Mouse (Mus musculus) CH12.LX (cell line): ENCODE measurements around the gene Acadsb. TPM values are rescaled to one million over a fixed set of nuclear protein-coding genes. Genes with fewer than 3 reads are reported as not detected.

ENCODE experiments used
- DNase-seq: peaks from one replicate; pipeline ENCODE4 v3.0.0-alpha.2; 2013; ENCODE audit errors: extremely low read depth
- H3K27ac ChIP-seq: 2 replicates; pipeline ENCODE4 v1.5.1; 2012; ENCODE audit warnings: low read depth, mild to moderate bottlenecking, control low read depth, moderate library complexity; ENCODE audit not compliant: insufficient read depth
- H3K27me3 ChIP-seq: replicated peaks from 2 replicates; pipeline ENCODE3; 2012; ENCODE audit warnings: inconsistent platforms
- H3K36me3 ChIP-seq, 2 experiments: replicated peaks in 1 of 2; 2 replicates each; pipeline versions ENCODE3 to v1.6.1; 2012; ENCODE audit warnings: inconsistent platforms in 1 of 2, low read length in 1 of 2, mild to moderate bottlenecking in 1 of 2, mixed read lengths in 1 of 2, moderate library complexity in 1 of 2; ENCODE audit not compliant: control insufficient read depth in 1 of 2, insufficient read depth in 1 of 2
- H3K4me1 ChIP-seq, 2 experiments: 2 replicates each; pipeline ENCODE4 v1.6.1; 2012; ENCODE audit warnings: inconsistent platforms in 1 of 2, moderate library complexity in 1 of 2; ENCODE audit not compliant: insufficient read depth in 2 of 2, control insufficient read depth in 1 of 2
- H3K4me2 ChIP-seq: 2 replicates; pipeline ENCODE4 v1.6.1; 2012; ENCODE audit warnings: low read depth, mild to moderate bottlenecking, control low read depth; ENCODE audit not compliant: poor library complexity, insufficient read depth, severe bottlenecking
- H3K4me3 ChIP-seq, 3 experiments: fragments of 150-350 bp in 1 of 3; sonication (generic) in 1 of 3; replicated peaks in 1 of 3; 2 replicates each; pipeline versions ENCODE3 to v1.5.1; 2011 to 2012; ENCODE audit warnings: low read depth in 2 of 3, low read length in 2 of 3, mild to moderate bottlenecking in 2 of 3, moderate library complexity in 2 of 3, control low read depth in 1 of 3, improper control_type of control experiment in 1 of 3, inconsistent platforms in 1 of 3, mixed read lengths in 1 of 3; ENCODE audit not compliant: poor library complexity in 1 of 3
- H3K79me2 ChIP-seq: replicated peaks from 2 replicates; pipeline ENCODE4 v1.6.1; 2012; ENCODE audit warnings: mild to moderate bottlenecking, moderate library complexity; ENCODE audit not compliant: control insufficient read depth, poor library complexity, insufficient read depth, severe bottlenecking; ENCODE audit errors: extremely low read depth
- H3K9ac ChIP-seq: 2 replicates; pipeline ENCODE4 v1.6.1; 2012; ENCODE audit warnings: low read depth, mild to moderate bottlenecking, control low read depth, moderate library complexity; ENCODE audit not compliant: insufficient read depth
- H3K9me3 ChIP-seq: replicated peaks from 2 replicates; pipeline ENCODE3; 2012; ENCODE audit warnings: low read length, inconsistent platforms, mixed read lengths
- CHD1 ChIP-seq: IDR thresholded peaks from 2 replicates; pipeline ENCODE4 v1.6.1; 2012; ENCODE audit warnings: low read depth, low read length, improper control_type of control experiment, inconsistent platforms
- E2F4 ChIP-seq: IDR thresholded peaks from 2 replicates; pipeline ENCODE4 v1.6.1; 2011; ENCODE audit warnings: low read depth, low read length, improper control_type of control experiment; ENCODE audit not compliant: insufficient replicate concordance
- EP300 ChIP-seq: IDR thresholded peaks from 2 replicates; pipeline ENCODE4 v1.6.1; 2011; ENCODE audit warnings: low read length, improper control_type of control experiment
- ETS1 ChIP-seq: conservative IDR thresholded peaks from 2 replicates; pipeline ENCODE4 v1.6.1; 2012; ENCODE audit warnings: low read depth, mild to moderate bottlenecking, inconsistent platforms, low read length, improper control_type of control experiment, moderate library complexity
- GABPA ChIP-seq: IDR thresholded peaks from 2 replicates; pipeline ENCODE4 v1.6.1; 2012; ENCODE audit warnings: low read depth, low read length, improper control_type of control experiment, inconsistent platforms; ENCODE audit not compliant: insufficient replicate concordance
- HCFC1 ChIP-seq: IDR thresholded peaks from 2 replicates; pipeline ENCODE4 v1.6.1; 2012; ENCODE audit warnings: low read depth, mild to moderate bottlenecking, inconsistent platforms, low read length, improper control_type of control experiment
- JUN ChIP-seq: IDR thresholded peaks from 2 replicates; pipeline ENCODE4 v1.6.1; 2011; ENCODE audit warnings: low read depth, mild to moderate bottlenecking, low read length, improper control_type of control experiment, moderate library complexity; ENCODE audit not compliant: insufficient read depth
- JUND ChIP-seq: conservative IDR thresholded peaks from 2 replicates; pipeline ENCODE4 v1.6.1; 2011; ENCODE audit warnings: low read depth, low read length, improper control_type of control experiment
- KAT2A ChIP-seq: IDR thresholded peaks from 2 replicates; pipeline ENCODE4 v1.6.1; 2012; ENCODE audit warnings: low read length, improper control_type of control experiment, inconsistent platforms; ENCODE audit not compliant: insufficient replicate concordance
- MEF2A ChIP-seq: IDR thresholded peaks from 2 replicates; pipeline ENCODE4 v1.6.1; 2014; ENCODE audit warnings: low read depth, mild to moderate bottlenecking, inconsistent platforms, low read length, improper control_type of control experiment, borderline replicate concordance
- MXI1 ChIP-seq: IDR thresholded peaks from 2 replicates; pipeline ENCODE4 v1.6.1; 2011; ENCODE audit warnings: mild to moderate bottlenecking, low read depth, low read length, improper control_type of control experiment
- MYC ChIP-seq: IDR thresholded peaks from 2 replicates; pipeline ENCODE4 v1.6.1; 2011; ENCODE audit warnings: low read depth, mild to moderate bottlenecking, improper control_type of control experiment, low read length
- POLR2AphosphoS2 ChIP-seq: IDR thresholded peaks from 2 replicates; pipeline ENCODE4 v1.6.1; 2011; ENCODE audit warnings: low read depth, low read length, improper control_type of control experiment
- SIN3A ChIP-seq: IDR thresholded peaks from 2 replicates; pipeline ENCODE4 v1.6.1; 2012; ENCODE audit warnings: low read length, improper control_type of control experiment, inconsistent platforms
- TCF12 ChIP-seq: IDR thresholded peaks from 2 replicates; pipeline ENCODE4 v1.6.1; 2014; ENCODE audit warnings: low read depth, mild to moderate bottlenecking, inconsistent platforms, low read length, improper control_type of control experiment
- USF2 ChIP-seq: conservative IDR thresholded peaks from 2 replicates; pipeline ENCODE4 v1.6.1; 2011; ENCODE audit warnings: low read depth, low read length, improper control_type of control experiment
- ZKSCAN1 ChIP-seq: IDR thresholded peaks from 2 replicates; pipeline ENCODE4 v1.6.1; 2012; ENCODE audit warnings: low read depth, inconsistent platforms, low read length, improper control_type of control experiment, borderline replicate concordance
- ZMIZ1 ChIP-seq: IDR thresholded peaks from 2 replicates; pipeline ENCODE4 v1.6.1; 2012; ENCODE audit warnings: low read depth, mild to moderate bottlenecking, inconsistent platforms, low read length, improper control_type of control experiment
- dilution Hi-C: fragments of 300-500 bp; cut with MboI; formaldehyde crosslinking; loops from 2 replicates; pipeline ENCODE4 v1.14.3; 2020; ENCODE audit warnings: low sequenced_read_pairs; ENCODE audit not compliant: extremely low pct_unique_long_range_greater_than_20kb, extremely low pct_ligation_motif_present
- in situ Hi-C: fragments of 300-500 bp; cut with MboI; formaldehyde crosslinking; loops from 3 replicates; pipeline ENCODE4 v1.14.3; 2019; ENCODE audit warnings: low sequenced_read_pairs, low pct_ligation_motif_present, low pct_unique_long_range_greater_than_20kb, mixed read lengths
- polyA plus RNA-seq: library from polyadenylated mRNA; unstranded; fragments of >175 nt; gene quantifications from 2 replicates; pipeline ENCODE4 v1.2.1, GENCODE M21; 2012; ENCODE audit warnings: low read depth; ENCODE audit not compliant: insufficient read length
- total RNA-seq, 2 experiments: library from RNA; depleted of rRNA; stranded (reverse); fragments of 300-350 nt in 1 of 2; fragments of >200 nt in 1 of 2; gene quantifications; 2 replicates each; pipeline ENCODE4 v1.2.3; 2012 to 2014

The Acadsb gene
- total and polyA plus RNA-seq, 3 experiments, result 11.1 to 15.6 (median 11.2) TPM

- DNase-seq, result no peak
- dilution Hi-C loops, result no loop called here
- H3K36me3 ChIP-seq, result peaks cover 4 to 6% of the 10 kb centered on the region in 2 experiments
- peaks cover 2% of the 10 kb centered on the region for H3K9me3 ChIP-seq
- no peaks in the 10 kb centered on the region for H3K79me2 ChIP-seq
- no peak overlapping the region for H3K27ac ChIP-seq
- no peak for TF ChIP-seq E2F4
- no peak for TF ChIP-seq TCF12
- no peak for TF ChIP-seq EP300
- TF ChIP-seq ZKSCAN1, result no peak
- TF ChIP-seq POLR2AphosphoS2, result no peak
- TF ChIP-seq MYC, result no peak
- TF ChIP-seq MEF2A, result no peak
- no peak for TF ChIP-seq JUND
- no peak for TF ChIP-seq USF2
- no peak for TF ChIP-seq ETS1
- TF ChIP-seq HCFC1, result no peak
- no peak for TF ChIP-seq CHD1
- no peak for TF ChIP-seq MXI1
- TF ChIP-seq SIN3A, result no peak
- no peak for TF ChIP-seq GABPA
- no peak for TF ChIP-seq ZMIZ1
- no peak for TF ChIP-seq JUN
- no peak overlapping the region for H3K4me3 ChIP-seq
- no peak overlapping the region for H3K4me2 ChIP-seq
- no peaks in the 10 kb centered on the region for H3K27me3 ChIP-seq
- no peaks in the 10 kb centered on the region for H3K4me1 ChIP-seq
- in situ Hi-C loops, result no loop called here
- no peak overlapping the region for H3K9ac ChIP-seq
Measured at GRCm38 (mm10) chr7:131424912-131425311, 14.5 kb downstream of the Acadsb start.

GRCm38 (mm10) chr7:131427331-131427730 is 16.9 kb downstream of the Acadsb start:
- Histone ChIP-seq H3K27me3 (no peaks in the 10 kb centered on the region), H3K4me3 (no peak overlapping the region)
- dilution Hi-C loops, result no loop called here
- TF ChIP-seq KAT2A, result no peak
- TF ChIP-seq, all 38 proteins: peak for 0
- H3K36me3 ChIP-seq, result peaks cover 6 to 8% of the 10 kb centered on the region in 2 experiments
- no peak for DNase-seq
- H3K79me2 ChIP-seq, result no peaks in the 10 kb centered on the region
- H3K9me3 ChIP-seq, result peaks cover 2% of the 10 kb centered on the region
- in situ Hi-C loops, result no loop called here
- no peak overlapping the region for H3K27ac ChIP-seq
- no peak overlapping the region for H3K9ac ChIP-seq
- no peak overlapping the region for H3K4me2 ChIP-seq
- H3K4me1 ChIP-seq, result no peaks in the 10 kb centered on the region
